Mouse (Mus musculus) CH12.LX (cell line): ENCODE measurements around the gene Dimt1. TPM values are rescaled to one million over a fixed set of nuclear protein-coding genes. Genes with fewer than 3 reads are reported as not detected.

ENCODE experiments used
- polyA plus RNA-seq: library from polyadenylated mRNA; unstranded; fragments of >175 nt; gene quantifications from 2 replicates; pipeline ENCODE4 v1.2.1, GENCODE M21; 2012; ENCODE audit warnings: low read depth; ENCODE audit not compliant: insufficient read length
- total RNA-seq, 2 experiments: library from RNA; depleted of rRNA; stranded (reverse); fragments of 300-350 nt in 1 of 2; fragments of >200 nt in 1 of 2; gene quantifications; 2 replicates each; pipeline ENCODE4 v1.2.3; 2012 to 2014

The Dimt1 gene
- total and polyA plus RNA-seq, 3 experiments, result 25.9 to 66.4 (median 49.4) TPM

Other genes with a start within 250 kb of the Dimt1 start
- 41.2 and 47.8 TPM in 2 replicates for gene Ipo11, start 10.2 kb upstream of the Dimt1 start, total RNA-seq (2012; rRNA removed)
- gene Ipo11, start 10.2 kb upstream of the Dimt1 start, total RNA-seq (2014; rRNA removed), result 91.5 and 102 TPM in 2 replicates
- gene Ipo11, start 10.2 kb upstream of the Dimt1 start, polyA plus RNA-seq, result 47.5 and 52.4 TPM in 2 replicates
- gene Kif2a, start 75.0 kb downstream of the Dimt1 start, total RNA-seq (2012; rRNA removed), result 16.3 and 19.7 TPM in 2 replicates
- 17.3 and 21.1 TPM in 2 replicates for gene Kif2a, start 75.0 kb downstream of the Dimt1 start, total RNA-seq (2014; rRNA removed)
- 85.5 and 99.3 TPM in 2 replicates for gene Kif2a, start 75.0 kb downstream of the Dimt1 start, polyA plus RNA-seq